Mouse (Mus musculus): Measurements from ENCODE around the gene Tasp1.

DNA sequence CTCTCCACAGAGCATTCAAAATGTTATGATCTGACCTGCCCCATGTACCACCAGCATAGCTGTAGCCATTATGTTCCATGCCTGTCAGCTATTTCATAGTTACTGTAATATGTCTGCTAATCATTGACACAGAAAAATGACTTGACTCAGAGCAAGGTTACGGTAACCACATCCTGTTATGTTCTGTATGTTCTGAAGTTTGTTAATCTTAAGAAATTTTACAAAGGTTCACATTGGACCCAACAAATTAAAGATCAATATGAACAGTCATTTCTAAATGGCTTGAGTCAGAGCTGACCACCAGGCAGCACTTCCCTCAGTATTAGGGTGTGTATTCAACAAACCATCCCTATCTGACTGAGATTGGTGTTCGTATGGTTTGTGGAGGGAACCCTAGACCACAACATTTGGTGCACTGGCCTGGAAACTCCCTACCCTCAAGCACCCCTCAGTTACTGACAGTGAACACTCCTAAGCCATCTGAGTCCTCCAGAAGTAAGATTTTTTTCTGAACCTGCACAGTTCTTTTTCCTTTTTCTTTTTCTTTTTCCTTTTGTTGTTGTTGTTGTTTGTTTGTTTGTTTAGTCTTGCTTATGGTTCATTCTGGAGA is 24.0 kb downstream of the Tasp1 start:
- TF ChIP-seq CTCF (IDR thresholded peaks at IDR 0.05; ENCODE audit: borderline replicate concordance, insufficient read depth, low read depth, low read length) (no peak), POLR2A (IDR thresholded peaks at IDR 0.05; ENCODE audit: borderline replicate concordance, insufficient read depth, low read length) (no peak)

All from cerebellum, adult 2 months (tissue).